Mouse (Mus musculus): Measurements from ENCODE around the gene Plcb4. TPM values are rescaled to one million over a fixed set of nuclear protein-coding genes. Genes with fewer than 3 reads are reported as not detected.

The Plcb4 gene
- total and polyA plus RNA-seq, 3 experiments, result not detected

DNA sequence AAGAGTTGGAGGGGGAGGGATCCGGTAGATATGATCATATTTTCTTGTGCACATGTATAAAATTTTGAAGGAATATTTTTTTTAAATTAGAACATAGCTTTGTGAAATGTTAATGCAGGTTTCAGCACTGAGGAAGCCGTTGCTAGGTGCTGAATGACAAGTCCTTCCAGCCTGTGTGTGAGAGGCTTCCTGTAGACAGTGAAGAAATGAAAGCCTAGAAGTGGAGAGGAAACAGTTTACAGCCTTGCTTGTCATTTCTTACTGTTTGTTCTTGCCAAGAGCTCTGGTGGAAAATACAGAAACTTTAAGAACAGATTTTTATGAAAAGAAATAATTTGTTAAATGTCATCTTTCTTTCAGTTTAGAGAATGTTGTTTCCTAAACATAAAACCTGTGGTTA, 214.9 kb downstream of the Plcb4 start:
- H3K27me3 ChIP-seq (replicated peaks), result no peaks in the 10 kb centered on the region
- peaks cover 66% of the 10 kb centered on the region for H3K9me3 ChIP-seq (replicated peaks; ENCODE audit: low read length)
- TF ChIP-seq USF1 (IDR thresholded peaks at IDR 0.05; ENCODE audit: low read depth, low read length) (no peak), NRF1 (IDR thresholded peaks at IDR 0.05; ENCODE audit: low read depth, low read length) (no peak), MYC (IDR thresholded peaks at IDR 0.05; ENCODE audit: low read depth, low read length) (no peak), ZKSCAN1 (IDR thresholded peaks at IDR 0.05; ENCODE audit: borderline replicate concordance, low read depth, low read length) (no peak), ELF1 (IDR thresholded peaks at IDR 0.05; ENCODE audit: low read depth, low read length) (no peak)
- H3K4me2 ChIP-seq (ENCODE audit: insufficient read depth, low read depth, poor library complexity, severe bottlenecking), result no peak overlapping the region
- H3K79me2 ChIP-seq (replicated peaks; ENCODE audit: control insufficient read depth, extremely low read depth, insufficient read depth, poor library complexity, severe bottlenecking), result no peaks in the 10 kb centered on the region
- no peak overlapping the region for H3K27ac ChIP-seq (ENCODE audit: insufficient read depth, low read depth)
- H3K4me1 ChIP-seq (ENCODE audit: control insufficient read depth in 1 of 2, insufficient read depth in 2 of 2), result no peaks in the 10 kb centered on the region
- H3K9ac ChIP-seq (ENCODE audit: insufficient read depth, low read depth), result no peak overlapping the region
- no peak overlapping the region for H3K4me3 ChIP-seq (replicated peaks in 1 of 3; ENCODE audit: low read depth in 2 of 3, low read length in 2 of 3, poor library complexity in 1 of 3)
- in situ Hi-C loops (cut with MboI; ENCODE audit: low pct_ligation_motif_present, low pct_unique_long_range_greater_than_20kb, low sequenced_read_pairs), result no loop called here
- DNase-seq (ENCODE audit: extremely low read depth), result no peak
- dilution Hi-C loops (cut with MboI; ENCODE audit: extremely low pct_ligation_motif_present, extremely low pct_unique_long_range_greater_than_20kb, low sequenced_read_pairs), result no loop called here
- H3K36me3 ChIP-seq (replicated peaks in 1 of 2; ENCODE audit: control insufficient read depth in 1 of 2, insufficient read depth in 1 of 2, low read length in 1 of 2), result no peaks in the 10 kb centered on the region

DNA sequence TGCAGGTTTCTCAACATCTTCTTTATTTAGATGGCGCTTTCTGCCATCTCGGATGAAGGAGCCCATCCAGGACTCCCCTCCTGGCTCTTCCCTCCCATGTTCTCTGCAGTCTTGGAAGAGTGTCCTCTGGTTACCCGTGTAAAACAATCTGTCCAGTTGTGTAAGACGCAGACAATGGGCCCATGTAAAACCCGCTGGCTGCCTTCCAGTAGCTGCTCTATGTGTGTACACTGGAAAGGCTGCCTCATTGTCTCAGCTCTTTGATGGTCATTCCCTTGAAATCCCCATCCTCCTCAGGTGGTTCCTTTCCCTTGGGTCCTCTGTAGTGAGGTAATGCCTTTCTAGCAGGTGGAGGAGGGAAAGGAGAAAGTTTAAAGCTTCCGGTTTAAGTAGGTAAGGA, 216.7 kb downstream of the Plcb4 start:
- H3K4me2 ChIP-seq (ENCODE audit: insufficient read depth, low read depth, poor library complexity, severe bottlenecking), result no peak overlapping the region
- H3K79me2 ChIP-seq (replicated peaks; ENCODE audit: control insufficient read depth, extremely low read depth, insufficient read depth, poor library complexity, severe bottlenecking), result no peaks in the 10 kb centered on the region
- DNase-seq (ENCODE audit: extremely low read depth), result no peak
- no peak overlapping the region for H3K9ac ChIP-seq (ENCODE audit: insufficient read depth, low read depth)
- no peak for TF ChIP-seq JUND (conservative IDR thresholded peaks at IDR 0.05; ENCODE audit: low read depth, low read length)
- H3K4me1 ChIP-seq (ENCODE audit: control insufficient read depth in 1 of 2, insufficient read depth in 2 of 2), result no peaks in the 10 kb centered on the region
- no peak overlapping the region for H3K27ac ChIP-seq (ENCODE audit: insufficient read depth, low read depth)
- H3K36me3 ChIP-seq (replicated peaks in 1 of 2; ENCODE audit: control insufficient read depth in 1 of 2, insufficient read depth in 1 of 2, low read length in 1 of 2), result no peaks in the 10 kb centered on the region
- H3K9me3 ChIP-seq (replicated peaks; ENCODE audit: low read length), result peaks cover 67% of the 10 kb centered on the region
- no peaks in the 10 kb centered on the region for H3K27me3 ChIP-seq (replicated peaks)
- dilution Hi-C loops (cut with MboI; ENCODE audit: extremely low pct_ligation_motif_present, extremely low pct_unique_long_range_greater_than_20kb, low sequenced_read_pairs) (no loop called here), in situ Hi-C loops (cut with MboI; ENCODE audit: low pct_ligation_motif_present, low pct_unique_long_range_greater_than_20kb, low sequenced_read_pairs) (no loop called here)
- H3K4me3 ChIP-seq (replicated peaks in 1 of 3; ENCODE audit: low read depth in 2 of 3, low read length in 2 of 3, poor library complexity in 1 of 3), result no peak overlapping the region

- dilution Hi-C loops (cut with MboI; ENCODE audit: extremely low pct_ligation_motif_present, extremely low pct_unique_long_range_greater_than_20kb, low sequenced_read_pairs) (no loop called here), in situ Hi-C loops (cut with MboI; ENCODE audit: low pct_ligation_motif_present, low pct_unique_long_range_greater_than_20kb, low sequenced_read_pairs) (no loop called here)
- no peak overlapping the region for H3K4me2 ChIP-seq (ENCODE audit: insufficient read depth, low read depth, poor library complexity, severe bottlenecking)
- no peak for DNase-seq (ENCODE audit: extremely low read depth)
- no peaks in the 10 kb centered on the region for H3K27me3 ChIP-seq (replicated peaks)
- H3K4me3 ChIP-seq (replicated peaks in 1 of 3; ENCODE audit: low read depth in 2 of 3, low read length in 2 of 3, poor library complexity in 1 of 3), result no peak overlapping the region
- H3K36me3 ChIP-seq (replicated peaks in 1 of 2; ENCODE audit: control insufficient read depth in 1 of 2, insufficient read depth in 1 of 2, low read length in 1 of 2), result no peaks in the 10 kb centered on the region
- TF ChIP-seq JUN (IDR thresholded peaks at IDR 0.05; ENCODE audit: insufficient read depth, low read depth, low read length) (no peak), RAD21 (IDR thresholded peaks at IDR 0.05; ENCODE audit: low read depth, low read length) (no peak), USF2 (conservative IDR thresholded peaks at IDR 0.05; ENCODE audit: low read depth, low read length) (no peak), RCOR1 (conservative IDR thresholded peaks at IDR 0.05; ENCODE audit: low read depth, low read length) (no peak), KAT2A (IDR thresholded peaks at IDR 0.05; ENCODE audit: insufficient replicate concordance, low read length) (no peak), JUND (conservative IDR thresholded peaks at IDR 0.05; ENCODE audit: low read depth, low read length) (no peak), EP300 (IDR thresholded peaks at IDR 0.05; ENCODE audit: low read length) (no peak), POLR2AphosphoS2 (IDR thresholded peaks at IDR 0.05; ENCODE audit: low read depth, low read length) (no peak)
- H3K9ac ChIP-seq (ENCODE audit: insufficient read depth, low read depth), result no peak overlapping the region
- peaks cover 78% of the 10 kb centered on the region for H3K9me3 ChIP-seq (replicated peaks; ENCODE audit: low read length)
- H3K27ac ChIP-seq (ENCODE audit: insufficient read depth, low read depth), result no peak overlapping the region
- no peaks in the 10 kb centered on the region for H3K4me1 ChIP-seq (ENCODE audit: control insufficient read depth in 1 of 2, insufficient read depth in 2 of 2)
- no peaks in the 10 kb centered on the region for H3K79me2 ChIP-seq (replicated peaks; ENCODE audit: control insufficient read depth, extremely low read depth, insufficient read depth, poor library complexity, severe bottlenecking)
Observed at GRCm38 (mm10) chr2:135879356-135879755, 220.5 kb downstream of the Plcb4 start.

Measured in CH12.LX (cell line).